Comparison of ENCODE assay signal across 19 mouse cellular contexts in genomic region chr9:14266470-14266869, GRCm38 (mm10).
"Had no signal": no experiment of that assay in that cellular context is flagged by ENCODE, and none has a peak within 500 bp of the region (broad histone marks: within the 10 kb centered on the region; RNA-seq: fewer than 3 reads in every experiment).

No protein-coding gene starts in this region.

- DNase-seq: kidney, adult 8-10 months; kidney, postnatal 10 days; kidney, postnatal 36 days; left cerebral cortex, postnatal 4 days; liver, postnatal 0 days; lung, embryonic 14.5 days; lung, postnatal 10 days; lung, postnatal 4 days; midbrain, embryonic 14.5 days; thymus, adult 2 months; thymus, postnatal 14 days; thymus, postnatal 4 days had no signal

- H3K27ac ChIP-seq: kidney, embryonic 15.5 days; limb, embryonic 12.5 days; limb, embryonic 15.5 days; liver, embryonic 14.5 days had no signal

- H3K4me3 ChIP-seq: kidney, embryonic 15.5 days; limb, embryonic 12.5 days; limb, embryonic 15.5 days had no signal

- H3K27me3 ChIP-seq: kidney, embryonic 15.5 days; limb, embryonic 12.5 days; limb, embryonic 15.5 days had no signal

- H3K9me3 ChIP-seq: kidney, embryonic 15.5 days; limb, embryonic 12.5 days; limb, embryonic 15.5 days had no signal

- H3K9ac ChIP-seq: kidney, embryonic 15.5 days; limb, embryonic 12.5 days; limb, embryonic 15.5 days; liver, embryonic 14.5 days; liver, postnatal 0 days; lung, embryonic 14.5 days had no signal

- ATAC-seq: intestine, postnatal 0 days; liver, postnatal 0 days had no signal

- H3K4me1 ChIP-seq: limb, embryonic 12.5 days; limb, embryonic 15.5 days had no signal

- H3K36me3 ChIP-seq: kidney, embryonic 15.5 days; limb, embryonic 12.5 days; limb, embryonic 15.5 days had no signal

- H3K4me2 ChIP-seq: kidney, embryonic 15.5 days; limb, embryonic 12.5 days; limb, embryonic 15.5 days; liver, embryonic 11.5 days; lung, embryonic 14.5 days; midbrain, embryonic 11.5 days had no signal
